Mouse (Mus musculus) neural tube, embryonic 11.5 days (tissue): ENCODE results near the gene Tesk1. TPM values are rescaled to one million over a fixed set of nuclear protein-coding genes. Genes with fewer than 3 reads are reported as not detected.
"Not testable (repeated sequence)": the region's sequence is repeated elsewhere in the genome, so short reads cannot be mapped to it uniquely, and the experiment has no call there.

ENCODE experiments used
- ATAC-seq: fragments of 200-750 bp; cut with Nextera tagmentation; 2 replicates; pipeline ENCODE4 v1.8.0; 2017; ENCODE audit warnings: moderate number of reproducible peaks, mild to moderate bottlenecking, moderate TSS enrichment, moderate library complexity; ENCODE audit not compliant: insufficient read depth, low FRiP score, low TSS enrichment
- DNase-seq: peaks from one replicate; pipeline ENCODE4 v3.0.0-alpha.2; 2015; ENCODE audit warnings: low spot score
- H3K27ac ChIP-seq: fragments of 300-500 bp; sonication (generic); 2 replicates; pipeline ENCODE4 v1.5.1; 2014; ENCODE audit warnings: low read depth, mild to moderate bottlenecking, low read length
- H3K27me3 ChIP-seq: fragments of 300-500 bp; sonication (generic); 2 replicates; pipeline ENCODE4 v1.6.1; 2014; ENCODE audit warnings: mild to moderate bottlenecking, low read length, mixed read lengths; ENCODE audit not compliant: control insufficient read depth, insufficient read depth
- H3K36me3 ChIP-seq: fragments of 300-500 bp; sonication (generic); 2 replicates; pipeline ENCODE4 v1.6.1; 2014; ENCODE audit warnings: mild to moderate bottlenecking, low read length, moderate library complexity, mixed read lengths; ENCODE audit not compliant: control insufficient read depth, insufficient read depth
- H3K4me1 ChIP-seq: fragments of 300-500 bp; sonication (generic); 2 replicates; pipeline ENCODE4 v1.6.1; 2014; ENCODE audit warnings: low read length, mixed read lengths; ENCODE audit not compliant: control insufficient read depth, insufficient read depth
- H3K4me2 ChIP-seq: fragments of 300-500 bp; sonication (generic); 2 replicates; pipeline ENCODE4 v1.6.1; 2014; ENCODE audit warnings: low read depth, mild to moderate bottlenecking, moderate library complexity
- H3K4me3 ChIP-seq: fragments of 300-500 bp; sonication (generic); 2 replicates; pipeline ENCODE4 v1.5.1; 2014; ENCODE audit warnings: low read depth, low read length
- H3K9ac ChIP-seq: fragments of 300-500 bp; sonication (generic); 2 replicates; pipeline ENCODE4 v1.6.1; 2014; ENCODE audit warnings: mild to moderate bottlenecking, low read length
- H3K9me3 ChIP-seq: fragments of 300-500 bp; sonication (generic); 2 replicates; pipeline ENCODE4 v1.6.1; 2016; ENCODE audit warnings: low read length; ENCODE audit not compliant: control insufficient read depth
- WGBS: fragments of 180-500 bp; shearing (Covaris S2); extraction: QIAGEN DNeasy Blood & Tissue Kit; methylation state at CpG from one replicate; pipeline ENCODE4 v1.1.7; 2014; 5-methylcytosine and 5-hydroxymethylcytosine counted together
- polyA plus RNA-seq: library from polyadenylated mRNA; unstranded; fragments of >200 nt; fragmentation: Nextera tagmentation; extraction: Ambion mirVana; gene quantifications from 2 replicates; pipeline ENCODE4 v1.2.1, GENCODE M21; 2014

The Tesk1 gene
- polyA plus RNA-seq, 1 experiment from 2014 or later: 8.6 TPM

DNA sequence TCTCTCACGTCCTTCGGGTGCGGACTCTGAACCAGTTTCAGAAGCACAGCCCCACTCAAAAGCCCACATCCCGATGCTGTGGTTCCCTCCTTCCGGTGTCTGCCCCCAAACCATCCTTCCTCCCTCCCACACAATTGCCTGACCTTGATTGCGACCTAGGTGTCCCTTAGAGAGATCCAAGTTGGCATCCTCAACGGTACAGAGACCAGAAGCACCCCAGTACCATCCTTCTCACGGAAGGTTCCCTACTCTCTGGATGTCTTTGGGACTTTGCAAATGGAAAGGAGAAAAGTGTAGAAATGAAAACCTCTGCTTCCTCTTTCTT lies 36.8 kb downstream of the Tesk1 start:
- Histone ChIP-seq H3K4me2 (peak overlapping the region; percentile 33), H3K27ac (no peak overlapping the region), H3K9ac (peak overlapping the region; percentile 2; the same call in 1 of the 2 replicates), H3K9me3 (no peaks in the 10 kb centered on the region), H3K4me3 (peak overlapping the region; percentile 3; the same call in 1 of the 2 replicates), H3K36me3 (no peaks in the 10 kb centered on the region), H3K4me1 (no peaks in the 10 kb centered on the region), H3K27me3 (no peaks in the 10 kb centered on the region)
- 49% methylated on average over 8 of the region's 8 CpGs for WGBS
- no peak for DNase-seq
- ATAC-seq: no peak

DNA sequence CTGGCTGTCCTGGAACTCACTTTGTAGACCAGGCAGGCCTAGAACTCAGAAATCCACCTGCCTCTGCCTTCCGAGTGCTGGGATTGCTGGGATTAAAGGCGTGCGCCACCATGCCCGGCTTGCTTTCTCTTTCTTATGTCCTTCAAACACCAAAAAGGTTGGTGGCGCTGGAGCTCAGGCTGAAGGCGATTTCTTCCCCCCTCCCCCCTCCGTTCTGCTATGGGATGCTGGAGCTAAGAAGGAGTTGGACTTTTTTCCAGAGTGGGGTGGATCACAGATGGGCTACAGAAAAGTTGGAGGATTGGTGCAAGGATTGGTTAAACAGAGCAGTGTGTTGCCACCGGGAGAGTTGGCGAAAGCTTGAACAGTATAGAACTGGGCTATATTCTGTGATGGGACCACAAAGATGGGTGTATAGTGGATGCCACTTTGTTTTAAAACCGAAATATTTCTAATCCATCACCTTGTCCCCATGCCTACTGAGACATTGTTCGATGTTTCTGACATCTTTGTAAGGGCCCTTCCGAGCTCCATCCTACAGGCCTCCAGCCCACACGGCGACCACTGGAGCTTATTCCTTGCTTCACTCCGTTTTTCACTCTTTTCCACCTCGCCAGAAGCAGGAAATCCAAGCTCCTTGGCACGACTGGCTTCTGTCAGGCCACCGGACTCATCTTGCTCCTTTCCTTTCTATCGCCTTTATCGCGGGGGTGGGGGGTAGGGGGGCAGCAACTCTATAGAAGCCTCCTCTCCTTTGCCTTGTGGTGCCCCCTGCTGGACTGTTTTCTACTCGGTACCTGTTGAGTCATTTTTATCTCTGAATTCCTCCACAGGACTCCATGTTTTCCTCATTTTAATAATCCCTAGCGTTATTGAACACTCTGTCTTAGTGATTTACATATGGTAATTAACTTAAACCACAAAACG lies 37.4 kb downstream of the Tesk1 start:
- no peak overlapping the region for H3K27ac ChIP-seq
- no peak overlapping the region for H3K9ac ChIP-seq
- no peak overlapping the region for H3K4me2 ChIP-seq
- H3K4me1 ChIP-seq: no peaks in the 10 kb centered on the region
- 48% methylated on average over 24 of the region's 24 CpGs for WGBS
- ATAC-seq: no peak
- H3K27me3 ChIP-seq: no peaks in the 10 kb centered on the region
- H3K4me3 ChIP-seq: no peak overlapping the region
- no peaks in the 10 kb centered on the region for H3K36me3 ChIP-seq
- peak; percentile 69 for DNase-seq
- H3K9me3 ChIP-seq: no peaks in the 10 kb centered on the region

DNA sequence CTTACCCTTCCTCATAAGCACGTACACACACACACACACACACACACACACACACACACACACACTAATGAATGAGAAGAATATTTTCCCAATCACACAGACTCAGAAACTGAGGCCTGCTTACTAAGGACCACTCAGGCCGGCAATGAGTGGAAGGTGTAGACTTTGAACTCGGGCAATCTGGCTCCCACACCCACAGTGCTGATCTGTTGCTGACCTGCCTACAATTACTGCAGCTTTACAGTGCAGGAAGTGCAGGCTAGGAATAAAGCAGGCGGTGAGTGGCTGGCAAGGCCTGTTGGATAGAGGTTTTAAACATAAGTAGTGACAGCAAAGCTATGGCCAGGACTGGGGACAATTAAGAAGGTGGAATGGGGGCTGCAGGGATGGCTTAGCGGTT lies 39.2 kb downstream of the Tesk1 start:
- Histone ChIP-seq H3K27me3 (no peaks in the 10 kb centered on the region), H3K9me3 (no peaks in the 10 kb centered on the region), H3K4me1 (no peaks in the 10 kb centered on the region), H3K4me2 (no peak overlapping the region), H3K27ac (no peak overlapping the region), H3K9ac (no peak overlapping the region), H3K36me3 (no peaks in the 10 kb centered on the region), H3K4me3 (no peak overlapping the region)
- DNase-seq (no peak), ATAC-seq (no peak)
- 81% methylated on average over 5 of the region's 5 CpGs for WGBS

DNA sequence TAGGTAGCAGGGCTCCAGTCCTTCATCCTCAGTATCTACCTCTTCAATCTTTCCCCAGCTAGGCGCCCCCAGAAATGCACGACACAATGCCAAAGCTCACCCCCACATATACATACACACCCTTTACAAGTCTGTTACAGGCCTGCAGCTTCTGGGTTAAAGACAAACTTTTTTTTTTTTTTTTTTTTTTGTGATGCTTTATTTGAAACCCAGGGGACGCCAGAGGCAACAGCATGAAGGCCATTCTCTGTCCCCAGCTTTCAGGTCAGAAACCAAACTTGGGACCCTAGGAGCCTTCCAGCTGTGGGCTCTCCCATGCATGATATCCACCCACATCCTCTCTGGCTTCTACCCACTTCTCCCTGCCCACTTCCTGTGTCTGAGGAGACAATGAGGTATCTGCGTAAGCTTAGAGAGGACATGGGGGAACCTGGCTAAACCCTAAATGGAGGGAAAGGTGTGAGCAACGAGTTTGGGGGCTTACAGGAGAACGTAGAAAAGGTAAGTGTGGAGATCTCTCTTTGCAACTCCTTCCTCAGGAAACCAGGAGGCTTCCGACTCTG lies 40.2 kb downstream of the Tesk1 start:
- WGBS: 74% methylated on average over 7 of the region's 7 CpGs

DNA sequence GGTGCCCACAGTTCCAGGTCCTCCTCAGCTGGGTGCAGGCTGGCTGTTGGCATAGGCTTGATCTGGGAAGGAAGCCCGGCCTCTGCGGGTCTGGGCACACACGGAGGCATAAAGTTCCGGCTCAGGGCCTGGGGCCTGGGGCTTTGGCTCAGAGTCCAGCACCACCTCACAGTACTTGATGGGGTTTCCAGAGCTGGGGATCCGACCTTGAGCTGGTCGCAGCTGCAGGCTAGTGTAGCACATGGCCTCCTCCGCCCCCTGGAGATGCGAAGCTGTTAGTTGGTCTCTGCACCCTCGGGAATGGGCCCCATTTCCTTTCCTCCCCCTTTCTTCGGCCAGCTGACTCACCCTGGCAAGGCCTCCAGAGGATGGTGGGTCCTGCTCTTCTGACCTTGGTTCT lies 40.9 kb downstream of the Tesk1 start:
- Histone ChIP-seq H3K27me3 (no peaks in the 10 kb centered on the region), H3K4me1 (no peaks in the 10 kb centered on the region), H3K27ac (no peak overlapping the region), H3K9ac (no peak overlapping the region), H3K4me3 (no peak overlapping the region), H3K36me3 (no peaks in the 10 kb centered on the region), H3K4me2 (no peak overlapping the region), H3K9me3 (no peaks in the 10 kb centered on the region)
- DNase-seq (no peak), ATAC-seq (no peak)
- 74% methylated on average over 10 of the region's 10 CpGs for WGBS

More for the DNA sequence above, 40.2 kb downstream of the Tesk1 start:
- H3K27ac ChIP-seq: no peak overlapping the region
- H3K4me2 ChIP-seq: no peak overlapping the region
- H3K4me3 ChIP-seq: no peak overlapping the region
- no peaks in the 10 kb centered on the region for H3K4me1 ChIP-seq
- DNase-seq (no peak), ATAC-seq (no peak)
- H3K36me3 ChIP-seq: no peaks in the 10 kb centered on the region
- no peaks in the 10 kb centered on the region for H3K9me3 ChIP-seq
- H3K27me3 ChIP-seq: no peaks in the 10 kb centered on the region
- H3K9ac ChIP-seq: no peak overlapping the region

DNA sequence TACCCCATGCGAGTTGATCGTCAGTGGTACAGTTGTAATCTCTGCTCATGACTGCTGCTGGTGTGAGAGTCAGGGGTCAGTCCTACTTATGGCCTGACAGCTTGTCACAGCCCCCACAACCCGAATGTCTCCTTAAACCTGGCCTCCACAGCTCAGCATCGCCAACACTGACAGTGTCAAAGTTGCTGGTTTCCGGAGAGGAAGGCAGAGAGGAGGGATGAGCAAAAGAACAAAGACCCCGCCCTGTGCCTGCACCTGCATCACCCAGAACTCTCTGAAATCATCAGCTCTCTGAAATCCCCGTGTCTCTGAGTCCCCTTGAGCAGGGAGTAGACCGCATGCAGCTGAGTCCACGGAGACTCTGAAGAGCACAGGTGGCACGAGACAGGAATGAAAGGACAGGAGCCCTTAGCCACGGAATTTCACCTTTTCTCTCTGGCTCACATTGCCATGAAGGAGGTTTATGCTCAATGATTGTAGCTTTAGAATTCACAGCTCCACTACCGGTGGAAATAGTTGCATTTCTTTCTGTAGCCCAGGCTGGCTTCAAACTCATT lies 41.9 kb downstream of the Tesk1 start, which contains the start of gene Sit1:
Sit1 (minus strand) TSS at position 200 of the 557 bp plus-strand sequence.
- H3K27me3 ChIP-seq: no peaks in the 10 kb centered on the region
- ATAC-seq (no peak), DNase-seq (no peak)
- H3K4me1 ChIP-seq: no peaks in the 10 kb centered on the region
- no peaks in the 10 kb centered on the region for H3K9me3 ChIP-seq
- no peak within 1 kb of the TSS for H3K27ac ChIP-seq
- WGBS: 70% methylated on average over 12 of the region's 12 CpGs
- H3K4me3 ChIP-seq: no peak within 1 kb of the TSS
- no peak within 1 kb of the TSS for H3K4me2 ChIP-seq
- H3K36me3 ChIP-seq: no peaks in the 10 kb centered on the region
- no peak within 1 kb of the TSS for H3K9ac ChIP-seq

DNA sequence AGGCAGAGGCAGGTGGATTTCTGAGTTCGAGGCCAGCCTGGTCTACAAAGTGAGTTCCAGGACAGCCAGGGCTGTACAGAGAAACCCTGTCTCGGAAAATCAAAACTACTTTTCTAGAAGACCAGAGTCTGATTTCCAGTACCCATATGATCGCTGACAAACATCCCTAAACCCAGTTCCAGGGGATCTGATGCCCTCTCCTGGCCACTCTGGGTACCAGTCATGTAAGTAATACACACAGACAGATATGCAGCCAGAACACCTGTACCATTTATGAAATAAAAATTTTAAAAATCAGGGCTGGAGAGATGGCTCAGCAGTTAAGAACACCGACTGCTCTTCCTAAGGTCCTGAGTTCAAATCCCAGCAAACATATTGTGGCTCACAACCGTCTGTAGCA lies 43.9 kb downstream of the Tesk1 start:
- not testable (repeated sequence) for H3K27me3 ChIP-seq, DNase-seq, H3K9ac ChIP-seq

DNA sequence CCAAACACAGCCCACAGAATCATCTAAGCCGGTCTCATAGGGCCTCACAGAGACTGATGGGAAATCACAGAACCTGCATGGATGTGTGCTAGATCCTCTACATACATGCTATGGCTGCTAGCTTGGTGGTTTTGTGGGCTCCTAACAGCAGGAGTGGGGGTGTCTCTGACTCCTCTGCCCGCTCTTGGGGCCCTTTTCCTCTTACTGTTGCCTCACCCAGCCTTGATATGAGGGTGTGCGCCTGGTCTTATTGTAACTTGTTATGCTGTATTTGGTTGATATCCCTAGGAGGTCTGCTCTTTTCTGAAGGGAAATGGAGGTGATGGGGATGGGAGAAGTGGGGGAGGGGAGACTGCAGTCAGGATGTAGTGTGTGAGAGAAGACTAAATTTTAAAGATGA lies 47.9 kb downstream of the Tesk1 start:
- peaks cover 6% of the 10 kb centered on the region for H3K4me1 ChIP-seq
- H3K4me3 ChIP-seq: no peak overlapping the region
- ATAC-seq (no peak), DNase-seq (no peak)
- no peaks in the 10 kb centered on the region for H3K9me3 ChIP-seq
- H3K9ac ChIP-seq: no peak overlapping the region
- no peak overlapping the region for H3K27ac ChIP-seq
- WGBS: 92% methylated on average over 3 of the region's 3 CpGs
- H3K27me3 ChIP-seq: no peaks in the 10 kb centered on the region
- H3K4me2 ChIP-seq: no peak overlapping the region
- H3K36me3 ChIP-seq: no peaks in the 10 kb centered on the region

More for the DNA sequence above, 43.9 kb downstream of the Tesk1 start:
- H3K9me3 ChIP-seq, H3K4me2 ChIP-seq, H3K4me3 ChIP-seq, ATAC-seq, H3K36me3 ChIP-seq, H3K4me1 ChIP-seq, H3K27ac ChIP-seq: not testable (repeated sequence)
- 89% methylated on average over 5 of the region's 5 CpGs for WGBS
